Mouse (Mus musculus) kidney, postnatal 14 days (tissue): ENCODE measurements around the gene B3gnt2.

Source experiments
- DNase-seq: peaks from one replicate; pipeline ENCODE4 v3.0.0; 2022; ENCODE audit warnings: mixed read lengths

The B3gnt2 gene

DNA sequence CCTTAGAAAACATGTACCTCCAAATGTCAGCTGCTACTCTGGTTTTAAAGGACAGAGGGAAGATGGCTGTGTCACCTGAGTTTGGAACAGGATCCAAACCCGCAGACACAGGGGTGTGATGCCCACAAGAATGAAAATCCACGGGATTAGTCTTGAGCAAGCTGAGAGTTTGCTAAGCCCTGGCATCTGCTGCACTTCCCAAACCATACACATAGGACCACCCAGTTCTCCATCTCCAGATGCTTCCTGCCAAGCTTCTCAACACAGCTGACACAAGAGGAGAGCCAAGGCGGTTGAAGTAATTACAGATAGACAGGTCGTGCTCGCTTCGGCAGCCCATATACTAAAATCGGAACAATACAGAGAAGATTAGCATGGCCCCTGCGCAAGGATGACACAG is 7.8 kb upstream of the B3gnt2 start:
- DNase-seq, result no peak

DNA sequence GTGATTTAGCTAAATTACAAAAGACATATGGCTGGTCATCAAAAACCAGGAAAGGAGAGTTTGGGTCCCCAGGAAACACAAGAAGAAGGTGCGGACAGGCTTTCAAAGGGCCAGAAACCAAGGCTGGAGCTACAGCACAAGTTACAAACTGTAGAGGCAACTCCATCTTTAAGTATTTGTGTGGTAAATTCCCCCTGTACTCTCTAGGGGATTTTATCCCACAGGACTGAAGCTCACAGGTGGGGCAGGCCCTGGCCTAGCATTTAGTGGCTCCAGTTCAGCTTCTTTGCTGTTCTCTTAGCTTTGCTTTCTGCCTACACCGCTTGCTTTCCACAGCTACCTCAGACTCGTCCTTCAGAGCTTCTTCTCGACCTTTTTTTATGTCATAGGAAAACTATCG is 6.9 kb upstream of the B3gnt2 start:
- no peak for DNase-seq

DNA sequence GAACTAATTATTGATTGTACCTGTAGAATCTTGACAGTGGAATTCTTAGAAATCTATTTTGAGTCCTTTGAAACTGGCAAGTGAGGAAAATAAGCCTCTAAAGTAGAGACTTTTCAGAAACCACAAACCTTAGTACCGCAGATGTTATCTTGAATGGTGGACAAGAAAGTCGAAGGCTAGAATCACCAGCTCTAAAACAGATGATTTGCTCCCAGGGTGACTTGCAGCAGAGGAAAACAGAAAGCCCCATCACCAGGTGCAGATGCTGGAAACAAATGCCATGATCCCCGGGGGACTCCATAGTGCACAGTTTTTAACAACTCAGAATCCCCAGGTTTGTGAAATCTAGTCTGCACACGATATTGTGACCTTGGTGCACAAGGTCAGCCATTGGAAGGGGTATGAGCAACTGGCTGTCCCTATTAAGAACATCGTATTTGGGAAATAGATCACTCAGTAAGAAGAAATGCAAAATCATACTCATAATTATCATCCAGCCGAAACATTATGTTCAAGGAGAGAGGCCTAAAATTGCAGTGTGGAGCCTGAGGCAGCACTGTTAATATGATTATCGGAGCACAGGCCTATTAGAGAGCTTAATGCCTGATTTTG is 5.0 kb upstream of the B3gnt2 start:
- DNase-seq, result no peak

DNA sequence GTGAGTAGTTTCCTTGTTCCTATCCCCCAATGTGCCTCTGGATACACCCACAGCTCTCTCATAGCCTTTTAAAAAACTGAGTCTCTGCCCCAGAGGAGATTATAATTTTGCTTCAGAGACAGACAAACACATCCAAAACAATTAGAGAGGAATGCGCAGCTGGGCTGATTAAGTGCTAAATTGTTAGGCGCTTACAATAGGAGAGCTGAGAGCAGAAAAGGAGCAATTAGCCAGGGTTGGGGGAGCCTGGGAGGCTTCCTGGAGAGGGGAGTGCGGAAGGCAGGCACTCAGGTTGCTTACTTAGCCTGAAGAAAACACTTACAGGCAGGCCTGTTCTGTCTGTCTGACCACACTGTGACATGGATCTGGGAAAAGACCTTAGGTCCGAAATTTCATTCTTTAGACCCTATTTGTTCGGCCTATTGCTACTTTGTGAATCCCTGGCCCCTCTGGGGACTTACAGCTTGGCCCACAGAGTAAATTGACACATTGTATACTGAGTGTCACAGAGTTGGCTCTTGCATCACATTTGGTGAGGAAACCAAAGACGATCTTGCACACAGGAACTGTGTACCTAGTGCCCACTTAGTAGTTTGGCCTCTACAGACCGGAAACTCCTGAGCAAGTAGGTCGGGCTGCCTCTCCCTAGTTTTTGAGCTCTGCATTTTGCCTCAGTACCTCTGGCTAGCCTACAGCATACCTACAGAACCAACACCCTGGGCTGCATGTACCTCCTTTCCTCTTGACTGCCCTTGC is 3.7 kb upstream of the B3gnt2 start:
- DNase-seq, result no peak

DNA sequence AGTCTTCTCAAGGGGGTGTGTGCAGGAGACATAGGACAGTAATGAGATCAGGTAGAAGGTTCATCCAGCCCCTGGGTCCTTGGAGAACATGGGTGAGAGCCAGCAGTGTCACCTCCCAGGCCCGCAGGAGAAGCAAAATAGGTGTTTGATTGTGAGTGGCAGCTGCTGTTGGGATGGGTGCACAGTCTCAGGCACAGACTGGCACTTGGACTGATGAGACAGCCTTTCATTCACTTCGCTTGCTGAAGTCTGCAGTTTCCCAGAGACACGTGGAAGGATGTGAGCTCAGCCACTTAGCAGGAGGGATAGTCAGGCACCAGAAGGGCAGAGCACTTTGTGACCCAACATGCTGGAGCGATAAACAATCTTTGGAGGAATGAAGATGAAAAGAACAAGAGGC is 2.8 kb upstream of the B3gnt2 start:
- no peak for DNase-seq

DNA sequence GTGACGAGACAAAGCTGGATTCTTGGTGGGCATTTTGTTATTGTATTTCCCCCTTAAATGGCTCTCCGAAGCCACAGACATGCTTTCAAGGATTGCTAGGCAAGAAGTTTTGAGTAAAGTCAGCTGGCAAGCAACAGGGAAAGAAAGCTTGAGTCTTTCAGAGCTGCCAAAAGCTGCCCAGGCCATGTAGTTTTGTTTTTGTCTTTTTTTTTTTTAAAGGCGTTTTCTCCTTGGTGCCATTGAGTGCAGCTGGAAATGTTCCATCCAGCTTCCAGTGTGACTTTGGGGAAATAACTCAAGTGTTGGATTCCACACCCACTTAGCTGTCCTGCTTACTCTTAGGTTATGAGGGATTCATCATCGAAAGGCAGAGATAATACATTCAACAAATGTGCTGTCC is 554 bp upstream of the B3gnt2 start:
- no peak for DNase-seq

DNA sequence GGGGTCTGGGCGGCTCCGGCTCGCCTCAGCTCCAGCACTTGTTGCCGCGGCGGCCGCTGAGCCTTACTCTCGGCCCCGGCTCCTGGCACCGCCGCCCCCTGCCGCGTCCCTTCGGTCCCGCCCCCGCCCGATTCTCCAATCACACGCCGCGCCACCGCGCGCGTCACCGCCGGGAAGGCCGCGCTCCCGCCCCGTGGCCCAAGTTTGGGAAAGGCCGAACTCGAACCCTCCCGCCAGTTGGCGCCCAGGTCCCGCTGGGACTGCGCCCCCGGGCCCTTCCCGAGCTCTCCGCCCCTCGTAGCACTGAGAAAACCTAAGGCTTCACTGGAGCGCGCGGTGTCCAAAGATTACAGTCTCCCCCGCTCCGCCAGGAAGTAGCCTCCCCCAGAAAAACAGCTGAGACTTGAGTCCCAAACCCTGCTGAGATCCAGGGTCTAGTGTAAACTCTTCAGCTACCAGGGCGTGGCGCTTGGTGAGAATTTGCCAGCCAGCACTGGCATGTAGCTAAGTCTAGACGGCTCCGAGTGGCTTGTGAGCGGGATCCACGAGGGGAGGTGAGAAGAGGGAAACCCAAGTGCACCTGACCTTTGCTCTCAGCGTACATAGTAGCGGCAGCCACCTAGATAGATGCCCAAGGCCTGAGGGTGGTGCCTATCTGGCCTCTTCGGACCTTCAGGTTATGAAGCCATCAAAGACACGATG is 977 bp downstream of the B3gnt2 start:
- peak; percentile 95 for DNase-seq

DNA sequence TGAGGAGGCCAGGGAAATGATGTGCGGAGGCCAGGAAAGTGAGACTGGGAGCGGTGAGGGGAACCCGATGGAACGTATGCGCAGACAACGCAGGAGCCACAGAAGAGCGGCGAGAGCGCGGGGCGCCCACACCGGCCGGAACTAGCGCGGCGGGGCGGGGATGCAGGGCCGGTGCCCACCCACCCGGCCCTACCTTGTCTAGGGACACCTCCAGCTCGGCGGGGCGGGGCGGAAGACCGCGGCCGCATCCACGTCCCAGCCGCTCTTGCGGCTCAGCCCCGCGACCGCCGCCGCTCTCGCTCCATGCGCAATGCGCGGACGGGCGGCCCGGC is 1.5 kb downstream of the B3gnt2 start:
- DNase-seq, result no peak

DNA sequence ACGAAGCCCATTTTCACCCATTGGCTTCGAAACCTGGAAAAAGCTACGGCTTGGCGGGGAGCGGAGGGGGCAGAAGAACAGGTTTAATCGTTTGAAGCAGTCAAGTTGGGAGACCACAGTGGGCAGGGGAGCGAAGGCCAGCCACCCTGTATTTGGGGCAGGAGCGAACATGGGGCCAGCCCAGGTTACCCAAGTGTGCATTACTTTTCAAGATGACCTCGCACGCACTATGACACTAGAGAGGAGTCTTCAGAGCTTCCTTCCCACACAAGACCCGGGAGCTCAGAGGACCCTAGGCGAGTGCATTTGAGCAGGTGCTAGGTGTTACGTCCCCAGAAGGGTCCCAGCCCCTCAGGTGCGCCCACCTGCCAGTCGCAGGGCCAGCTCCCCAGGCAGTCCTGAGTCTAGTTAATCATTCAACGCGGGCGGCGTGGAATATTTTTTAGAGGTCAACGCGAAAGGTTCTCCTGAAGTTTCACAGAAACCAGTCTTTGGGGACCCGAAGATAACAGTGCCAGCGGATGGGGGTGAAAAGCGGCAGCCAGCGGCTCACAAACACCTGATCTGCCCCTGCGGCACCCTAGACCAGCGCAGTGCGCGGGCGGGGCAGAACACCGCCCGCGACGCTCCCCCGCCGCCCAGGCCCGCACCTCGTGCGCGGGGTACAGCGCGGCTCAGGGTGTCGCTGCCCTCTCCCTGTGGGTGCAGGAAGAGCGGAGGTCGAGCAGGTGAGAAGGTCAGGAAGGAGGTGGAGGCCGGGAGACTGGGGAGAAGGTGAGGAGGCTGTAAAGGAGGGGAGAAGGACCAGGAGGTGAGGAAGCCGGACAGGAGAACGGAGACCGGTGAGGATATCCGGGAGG is 2.1 kb downstream of the B3gnt2 start:
- DNase-seq, result peak; percentile 78

DNA sequence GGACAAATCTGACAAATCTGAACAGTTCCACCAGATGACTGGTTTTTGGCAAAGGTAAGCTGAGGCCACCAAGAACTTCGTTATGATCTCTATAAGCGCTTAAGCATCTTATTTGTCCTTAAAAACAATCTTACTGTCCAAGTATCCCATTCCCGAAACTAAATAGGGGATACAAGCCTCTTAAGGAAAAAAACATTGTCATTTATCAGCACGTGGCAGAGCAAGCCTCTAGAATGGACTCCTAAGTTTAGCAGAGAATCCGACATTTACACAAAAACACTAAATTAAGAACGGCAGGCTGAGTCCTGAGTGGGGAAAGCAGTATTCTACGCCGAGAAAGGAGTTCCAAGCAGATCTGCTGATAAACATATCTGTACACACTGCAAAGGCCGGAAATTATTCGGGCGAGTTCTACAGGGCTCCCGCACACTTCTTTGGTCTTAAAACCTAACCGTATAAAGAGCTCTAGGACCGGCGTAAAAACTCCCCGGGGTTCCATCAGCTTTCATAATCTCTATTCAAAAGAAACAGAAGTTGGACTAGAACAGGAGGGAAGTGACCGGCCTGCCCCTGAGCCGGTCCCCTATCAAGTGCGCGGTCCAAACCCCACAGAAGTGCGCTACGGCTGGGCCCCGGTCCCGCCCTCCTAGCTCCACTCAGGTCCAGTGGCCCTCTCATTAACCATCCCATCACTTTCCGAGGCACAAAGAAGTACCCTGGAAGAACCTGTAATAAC is 2.9 kb downstream of the B3gnt2 start:
- no peak for DNase-seq

DNA sequence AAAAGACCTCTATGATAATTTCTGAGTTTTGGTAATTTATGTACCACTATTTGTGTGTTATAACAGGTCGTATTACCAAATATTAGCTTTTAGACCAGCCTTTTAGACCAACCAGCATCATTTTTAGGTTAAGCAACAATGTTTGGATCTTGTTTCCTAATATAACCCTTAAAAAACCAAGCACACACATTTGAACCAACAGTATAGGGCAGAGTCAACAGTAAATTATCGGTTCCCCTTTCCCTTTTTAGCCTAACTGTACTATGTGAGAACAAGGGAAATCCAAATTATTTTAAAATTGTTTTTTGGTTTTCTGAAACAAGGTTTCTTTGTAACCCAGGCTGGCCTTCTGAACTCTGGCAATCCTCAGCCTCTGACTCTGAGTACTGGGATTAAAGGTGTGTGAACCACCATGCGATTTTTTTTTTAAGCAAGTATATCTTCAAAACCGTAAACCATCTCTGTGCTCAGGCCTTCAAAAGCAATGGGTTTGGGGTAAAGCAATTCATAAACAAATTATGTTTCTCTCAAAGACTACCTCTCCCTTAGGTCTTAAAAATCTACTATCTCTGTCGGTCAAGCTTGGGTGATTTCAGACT is 3.6 kb downstream of the B3gnt2 start:
- no peak for DNase-seq

DNA sequence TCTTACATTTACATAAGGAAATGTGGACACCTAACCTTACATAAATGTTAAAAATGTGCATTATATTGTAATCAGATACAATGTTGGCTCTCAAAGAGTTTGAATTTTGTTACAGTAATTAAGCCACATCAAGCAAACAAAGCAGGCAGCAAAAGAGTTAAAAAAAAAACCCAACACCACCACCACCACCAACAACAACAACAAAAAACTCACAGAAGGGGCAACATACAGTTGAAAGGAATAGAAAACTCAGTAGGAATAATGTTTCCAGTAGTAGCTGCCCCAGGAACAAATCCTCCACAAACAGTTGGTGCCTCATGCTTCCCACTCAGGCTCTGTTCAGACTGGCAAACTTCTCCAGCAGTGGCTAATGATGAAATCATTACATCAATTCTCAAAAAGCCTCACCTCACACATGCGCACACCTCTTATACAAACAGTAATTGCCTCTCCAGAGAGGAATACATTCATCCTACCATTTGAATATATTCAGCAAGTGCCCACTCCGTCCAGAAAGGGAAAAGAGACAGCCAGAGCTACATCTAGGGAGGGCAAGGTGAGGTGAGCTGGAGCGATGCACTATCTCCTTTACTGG is 4.3 kb downstream of the B3gnt2 start:
- no peak for DNase-seq

DNA sequence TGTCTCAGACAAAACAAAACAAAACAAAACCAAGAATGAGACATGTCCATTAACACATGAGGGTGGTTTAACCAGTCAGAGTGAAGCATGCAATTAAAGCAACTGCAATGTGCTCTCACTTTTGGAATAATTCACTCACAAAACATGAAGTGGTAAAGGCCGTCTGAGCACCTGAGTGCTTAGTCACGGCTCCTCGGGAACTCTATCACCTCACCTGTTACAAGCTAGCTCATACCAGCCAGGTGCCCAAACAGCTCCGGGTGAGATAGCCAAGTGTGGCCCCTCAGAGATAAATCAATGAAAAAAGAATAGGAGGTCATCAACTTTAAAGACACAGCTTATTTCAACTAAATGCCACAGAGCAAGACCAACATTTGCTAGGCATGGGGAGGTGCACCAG is 6.2 kb downstream of the B3gnt2 start:
- DNase-seq, result no peak

DNA sequence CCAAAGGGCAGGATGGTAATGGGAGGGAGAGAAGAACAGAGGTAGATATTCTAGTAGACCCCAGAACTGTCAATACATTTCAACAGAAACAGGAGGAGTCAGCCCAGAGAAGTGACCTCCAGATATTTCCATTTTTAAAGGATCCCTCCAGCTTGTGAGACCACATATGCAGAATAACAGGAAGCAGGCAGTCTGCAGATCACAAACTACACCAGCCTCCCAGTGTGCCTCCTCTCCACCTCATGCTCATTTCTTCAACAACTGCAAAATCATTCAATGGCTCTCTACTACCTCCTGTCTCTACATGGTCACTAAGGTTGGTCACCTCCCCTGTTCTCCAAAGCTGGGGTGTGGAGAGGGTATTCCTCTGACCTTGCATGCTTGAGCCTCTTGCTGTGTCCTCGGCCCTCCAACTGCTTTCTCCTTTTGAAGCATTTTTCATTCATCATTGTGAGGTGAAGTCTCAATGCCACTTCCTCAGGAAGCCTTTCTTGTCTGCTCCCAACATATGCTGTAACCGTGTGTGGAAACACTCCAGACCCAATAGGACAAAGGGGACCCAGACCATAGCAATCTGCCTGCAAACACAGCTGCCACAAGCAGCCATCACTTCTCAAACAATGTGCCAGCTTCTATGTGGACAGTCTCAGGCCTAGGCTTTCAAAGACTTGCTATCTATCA is 7.1 kb downstream of the B3gnt2 start:
- no peak for DNase-seq

DNA sequence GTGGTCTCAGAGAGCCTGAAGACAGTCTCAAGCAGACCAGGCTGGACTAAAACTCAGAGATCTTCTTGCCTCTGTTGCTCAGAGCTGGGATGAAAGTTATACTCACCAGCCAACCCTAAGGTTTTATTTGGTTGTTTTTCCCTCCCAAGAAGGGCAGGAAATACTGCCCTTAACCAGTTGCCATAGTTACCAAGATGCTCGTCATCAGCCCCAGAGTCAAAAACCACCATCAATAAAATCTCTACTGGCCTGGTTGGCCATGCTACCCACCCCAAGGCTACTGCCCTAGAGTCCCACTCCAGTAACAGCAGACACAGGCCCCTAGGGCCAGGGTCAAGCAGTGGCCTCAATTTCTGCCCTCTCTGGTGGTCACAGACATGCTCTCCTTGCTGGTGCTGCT is 8.3 kb downstream of the B3gnt2 start:
- no peak for DNase-seq

DNA sequence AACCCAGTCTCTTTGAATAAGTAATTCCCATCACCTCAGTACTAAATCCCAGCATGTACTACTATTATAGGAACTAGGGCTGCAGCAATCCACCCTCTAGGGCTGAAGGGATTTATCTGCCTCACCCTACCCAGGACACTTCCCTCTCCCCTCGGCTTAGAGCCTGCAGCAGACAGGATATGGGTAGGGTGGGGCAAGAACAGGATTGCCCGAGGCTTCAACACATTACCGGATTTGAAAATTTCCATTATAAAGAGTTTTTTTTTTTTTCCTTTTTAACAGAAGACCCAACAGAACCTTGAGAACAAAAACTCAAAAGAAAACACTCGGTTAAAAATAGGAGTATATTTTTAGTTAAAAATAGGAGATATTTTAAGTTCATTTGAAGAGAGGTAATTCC is 9.3 kb downstream of the B3gnt2 start:
- no peak for DNase-seq

DNA sequence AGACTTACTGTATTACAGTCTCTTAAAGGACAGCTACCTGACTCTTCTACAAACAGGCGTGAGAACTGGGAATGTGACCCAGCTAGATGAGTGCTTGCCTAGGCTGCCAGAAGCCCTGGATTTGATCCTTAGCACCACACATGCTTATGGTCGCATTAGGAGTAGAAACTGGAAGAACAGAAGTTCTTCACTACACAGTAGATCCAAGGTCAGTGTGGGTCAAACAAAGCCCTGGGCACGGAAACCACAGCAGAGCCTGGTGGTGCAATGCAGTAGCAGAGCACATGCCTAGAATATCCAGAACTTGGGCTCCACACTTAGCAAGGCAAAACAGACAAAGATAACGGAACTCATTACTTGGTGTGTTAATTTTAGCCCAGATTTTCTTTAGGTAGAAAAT is 10.7 kb downstream of the B3gnt2 start:
- peak; percentile 66 for DNase-seq

DNA sequence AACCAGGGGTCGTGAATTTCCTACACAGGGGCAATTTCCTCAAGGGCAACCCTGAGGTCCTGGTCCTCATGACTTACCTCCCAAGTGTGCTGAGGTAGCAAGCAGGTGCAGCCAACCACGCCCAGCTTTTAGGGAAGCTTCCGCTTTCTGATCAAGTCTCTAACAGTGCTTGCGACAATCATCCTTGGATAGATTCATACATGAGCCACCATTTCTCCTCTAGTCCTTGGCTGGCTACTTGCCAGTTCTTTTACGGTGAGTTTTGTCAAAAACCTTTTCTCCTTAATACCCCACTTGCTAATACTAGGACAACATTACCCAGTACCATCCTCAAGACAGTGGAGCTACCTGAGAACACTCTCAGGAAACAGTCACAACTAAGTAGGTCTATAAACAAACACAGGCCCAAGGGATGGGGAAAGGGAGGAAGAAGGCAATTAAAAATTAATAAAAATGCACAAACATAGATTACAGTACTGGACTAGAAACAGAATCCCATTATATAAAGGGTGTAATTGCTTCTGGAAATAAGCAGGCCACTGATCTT is 12.0 kb downstream of the B3gnt2 start:
- DNase-seq, result no peak

DNA sequence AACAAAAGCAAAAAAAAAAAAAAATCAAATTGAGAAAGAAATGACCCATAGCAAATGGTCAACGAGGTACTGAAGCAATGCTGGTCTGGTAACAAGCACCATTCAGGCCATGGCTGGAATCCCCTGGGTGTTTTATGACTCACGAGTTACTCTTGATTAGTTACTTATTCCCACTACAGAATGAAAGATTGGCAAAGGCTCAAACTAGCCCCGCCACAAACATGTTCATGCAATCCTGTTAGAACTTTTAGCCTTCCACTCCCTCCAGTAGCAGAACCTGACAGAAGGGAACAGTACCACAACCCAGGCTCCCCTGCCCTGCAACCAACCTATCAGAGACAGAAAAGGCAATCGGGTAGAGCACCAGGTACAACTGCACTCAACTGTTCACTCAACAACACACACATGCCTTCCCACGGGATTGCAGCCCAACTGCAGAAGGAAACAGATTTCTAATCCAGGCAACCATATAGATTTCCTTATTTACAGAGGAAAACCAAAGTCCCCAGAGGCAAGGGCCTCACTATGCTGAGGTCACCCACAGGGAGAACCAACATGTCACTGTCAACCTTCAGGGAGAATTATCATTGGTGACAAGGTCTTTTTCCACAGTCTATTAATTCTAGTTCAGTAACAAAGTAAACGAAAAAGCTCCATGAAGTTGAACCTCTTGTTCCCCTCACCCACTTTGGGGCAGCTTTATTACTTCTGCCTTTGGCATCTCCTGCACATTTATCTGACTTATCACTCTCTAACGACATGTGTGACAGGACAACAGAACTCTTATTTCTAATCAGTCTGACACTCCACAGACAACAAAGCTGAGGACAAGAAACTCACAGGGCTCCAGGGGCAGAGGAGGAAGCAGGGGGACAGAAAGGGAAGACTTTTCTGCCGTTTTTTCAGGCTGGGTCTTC is 12.8 kb downstream of the B3gnt2 start:
- DNase-seq, result peak; percentile 87
